Mouse (Mus musculus): ENCODE results near the gene Ttc12.

DNA sequence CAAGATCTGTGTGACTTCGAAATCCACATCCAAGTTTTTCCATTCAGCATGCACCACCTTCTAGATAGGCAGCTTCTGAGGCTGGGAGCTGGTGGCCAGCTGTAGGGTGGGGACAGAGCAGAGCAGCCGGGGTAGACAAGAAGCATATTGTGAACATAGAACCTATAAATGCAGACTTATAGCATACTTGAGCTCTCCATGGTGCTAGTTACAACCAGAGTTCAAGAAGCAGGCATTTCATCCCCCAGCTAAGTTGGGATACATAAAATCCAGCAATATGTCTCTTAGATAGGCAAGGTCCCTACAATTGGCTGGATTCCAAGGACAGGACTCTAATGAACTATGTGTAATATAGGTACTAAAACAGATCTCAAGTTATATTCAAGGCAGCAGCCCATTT is 82.3 kb downstream of the Ttc12 start:
- TF ChIP-seq CTCF (IDR thresholded peaks at IDR 0.05; ENCODE audit: extremely low read depth, insufficient read depth, low read length) (no peak), POLR2A (IDR thresholded peaks at IDR 0.05; ENCODE audit: extremely low read depth, insufficient read depth, low read length) (no peak)

Measured in cortical plate, adult 2 months (tissue).